Mouse (Mus musculus) thymus, postnatal 14 days (tissue): ENCODE measurements around the gene Olfr1136.

ENCODE experiments used
- DNase-seq: peaks from one replicate; pipeline ENCODE4 v3.0.0; 2021

Gene Olfr1136

DNA sequence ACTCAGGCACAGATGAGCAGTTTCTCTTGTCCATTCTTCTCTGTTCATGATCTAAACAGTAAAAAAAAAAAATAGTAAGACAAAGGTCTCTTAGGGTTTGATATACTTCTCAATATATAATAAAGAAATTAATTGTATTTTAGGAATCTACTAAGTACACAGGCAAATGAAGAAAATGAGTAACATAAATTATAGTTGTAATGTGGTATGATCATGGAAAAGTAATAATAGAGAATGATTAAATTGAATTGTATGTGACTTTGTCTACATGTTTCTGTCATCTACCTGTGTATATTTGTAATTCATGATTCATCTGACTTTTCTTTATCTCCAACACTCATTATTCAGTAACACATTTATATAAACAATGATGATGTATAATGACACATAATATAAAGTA is at the start of gene Olfr1136:
Gene Olfr1136, minus strand, starts transcription at position 101 of the 400 bp plus-strand sequence.
- no peak for DNase-seq

DNA sequence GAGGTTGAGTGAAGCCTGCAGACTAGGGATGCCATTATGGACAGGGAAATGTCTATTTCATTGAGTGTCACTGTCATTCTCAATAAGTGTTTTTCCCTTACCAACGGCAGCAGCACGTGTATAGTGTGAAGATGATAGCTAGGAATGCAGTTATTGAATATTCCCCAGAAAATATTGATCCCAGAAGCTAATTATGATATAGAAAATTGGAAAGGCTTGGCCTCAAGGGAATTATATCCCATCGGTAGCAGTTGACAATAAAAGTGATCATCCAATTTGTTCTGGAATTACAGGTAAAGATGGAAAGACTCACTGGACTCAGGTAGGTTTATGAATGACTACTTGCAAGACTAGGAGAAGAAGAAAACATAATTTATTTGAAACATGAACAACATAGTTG is 49.7 kb upstream of the Olfr1136 start, which contains the start of gene Olfr1140:
Gene Olfr1140, plus strand, starts transcription at position 301 of the 400 bp plus-strand sequence.
- DNase-seq, result no peak

- DNase-seq, result no peak
Measured at GRCm38 (mm10) chr2:87739878-87740277, 46.1 kb upstream of the Olfr1136 start, which contains the start of gene Olfr1138. Olfr1138 (minus strand) TSS chr2:87739978.

GRCm38 (mm10) chr2:87713079-87713478 is 19.3 kb upstream of the Olfr1136 start, which contains the start of gene Olfr1137:
Olfr1137 (minus strand) TSS chr2:87713179.
- DNase-seq, result no peak

DNA sequence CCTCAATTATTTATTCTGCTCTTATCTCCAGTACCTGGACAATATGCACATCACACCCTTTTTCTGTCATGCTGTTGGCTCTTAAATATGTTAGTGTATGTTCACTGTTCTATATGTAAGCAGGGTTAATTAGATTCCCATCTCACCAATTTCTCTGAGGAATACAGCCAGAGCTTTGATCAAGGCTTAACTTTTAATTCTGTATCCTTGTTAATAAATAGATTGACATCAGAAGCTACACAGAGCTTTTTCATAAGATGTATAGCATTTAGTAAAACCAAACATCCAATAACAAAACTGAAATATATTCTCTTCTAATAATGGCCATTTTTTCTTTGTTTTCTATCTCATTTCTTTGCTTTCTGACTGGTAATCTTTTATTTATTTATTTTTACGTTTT is 20.2 kb downstream of the Olfr1136 start, which contains the start of gene Olfr1135:
Gene Olfr1135, minus strand, starts transcription at position 101 of the 400 bp plus-strand sequence.
- DNase-seq, result no peak

DNA sequence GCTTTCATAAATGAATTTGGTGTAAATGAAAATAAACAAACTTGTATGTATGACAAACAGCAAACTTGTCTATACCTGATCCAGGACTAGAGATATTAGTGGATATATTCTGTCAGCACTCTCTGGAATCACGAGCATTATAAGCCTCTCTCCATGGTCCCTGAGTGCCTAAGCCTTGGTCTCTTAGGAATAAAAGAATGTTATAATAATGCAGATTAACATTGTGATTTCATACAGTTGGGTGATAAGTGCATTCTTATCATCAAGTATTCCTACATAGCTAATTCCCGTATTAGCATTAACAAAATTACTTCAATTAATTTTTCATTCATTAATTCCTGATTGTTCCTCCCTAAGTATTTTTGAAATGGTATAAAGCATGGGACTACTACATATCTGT is 35.4 kb downstream of the Olfr1136 start, which contains the start of gene Olfr1134:
Gene Olfr1134, minus strand, starts transcription at position 101 of the 400 bp plus-strand sequence.
- no peak for DNase-seq

DNA sequence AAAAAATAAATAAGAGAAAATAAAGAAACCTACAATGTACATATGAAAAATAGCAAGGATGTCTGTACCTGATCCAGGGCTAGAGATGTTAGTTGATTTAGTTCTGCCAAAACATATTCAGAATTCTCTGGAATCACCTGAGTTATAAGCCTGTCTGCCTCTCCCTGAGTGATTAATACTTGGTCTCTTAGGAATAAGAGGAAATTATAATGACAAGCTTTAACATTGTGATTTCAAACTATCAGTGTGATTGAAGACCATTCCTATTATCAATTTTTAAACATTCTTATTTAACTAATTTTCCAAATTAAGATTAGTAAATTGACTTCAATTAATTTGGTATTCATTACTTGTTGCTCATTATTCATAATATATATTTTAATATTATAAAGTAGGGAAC is 46.5 kb downstream of the Olfr1136 start, which contains the start of gene Olfr1133:
Gene Olfr1133, minus strand, starts transcription at position 101 of the 400 bp plus-strand sequence.
- no peak for DNase-seq
